ENCODE assay signal across 24 mouse cellular contexts in genomic region chr3:136814916-136815315, GRCm38 (mm10).
DNase-seq lines count a peak whose midpoint lies in the region; ATAC-seq and TF ChIP-seq lines count a peak whose summit lies in the region.
"Had no signal": no experiment of that assay in that cellular context is flagged by ENCODE, and none has a peak within 500 bp of the region (broad histone marks: within the 10 kb centered on the region; RNA-seq: fewer than 3 reads in every experiment).

No protein-coding gene starts in this region.

- no peaks in the 10 kb centered on the region for H3K27me3 ChIP-seq in liver, postnatal 0 days (ENCODE audit: insufficient read depth, low read length)
- H3K27me3 ChIP-seq in liver, embryonic 12.5 days (replicated peaks), result no peaks in the 10 kb centered on the region
- H3K27me3 ChIP-seq: embryonic facial prominence, embryonic 12.5 days; forebrain, embryonic 12.5 days; forebrain, embryonic 15.5 days; hindbrain, embryonic 12.5 days; hindbrain, embryonic 15.5 days had no signal

- no peak overlapping the region for H3K9ac ChIP-seq in liver, postnatal 0 days (replicated peaks)
- H3K9ac ChIP-seq in liver, embryonic 12.5 days, result no peak overlapping the region
- H3K9ac ChIP-seq: embryonic facial prominence, embryonic 12.5 days; forebrain, embryonic 12.5 days; forebrain, embryonic 15.5 days; hindbrain, embryonic 12.5 days; hindbrain, embryonic 15.5 days had no signal

- H3K9me3 ChIP-seq in liver, postnatal 0 days (ENCODE audit: low read length), result no peaks in the 10 kb centered on the region
- no peaks in the 10 kb centered on the region for H3K9me3 ChIP-seq in liver, embryonic 12.5 days (replicated peaks)
- H3K9me3 ChIP-seq: embryonic facial prominence, embryonic 12.5 days; forebrain, embryonic 12.5 days; forebrain, embryonic 15.5 days; hindbrain, embryonic 12.5 days; hindbrain, embryonic 15.5 days had no signal

- TF ChIP-seq EP300 in liver, postnatal 0 days (IDR thresholded peaks at IDR 0.05; ENCODE audit: low read depth), result no peak

- WGBS in liver, postnatal 0 days (ENCODE audit: insufficient replicate concordance), result 74% methylated on average over 4 of the region's 4 CpGs
- WGBS in liver, embryonic 12.5 days (ENCODE audit: insufficient replicate concordance), result 82% methylated on average over 4 of the region's 4 CpGs

- H3K4me3 ChIP-seq in liver, postnatal 0 days (ENCODE audit: low read depth, low read length), result no peak overlapping the region
- no peak overlapping the region for H3K4me3 ChIP-seq in liver, embryonic 12.5 days
- H3K4me3 ChIP-seq: embryonic facial prominence, embryonic 12.5 days; erythroblast, embryonic 14.5 days; forebrain, embryonic 12.5 days; forebrain, embryonic 15.5 days; heart, adult 2 months; hindbrain, embryonic 12.5 days; hindbrain, embryonic 15.5 days had no signal

- TF ChIP-seq CTCF in liver, postnatal 0 days (IDR thresholded peaks at IDR 0.05; ENCODE audit: low read depth), result no peak

- no peak overlapping the region for H3K27ac ChIP-seq in liver, postnatal 0 days (ENCODE audit: low read depth)
- H3K27ac ChIP-seq in liver, embryonic 12.5 days, result no peak overlapping the region
- H3K27ac ChIP-seq: embryonic facial prominence, embryonic 12.5 days; forebrain, embryonic 12.5 days; forebrain, embryonic 15.5 days; heart, adult 2 months; hindbrain, embryonic 12.5 days; hindbrain, embryonic 15.5 days had no signal

- peak; percentile 47; the same call in 1 of the 2 replicates for ATAC-seq in liver, postnatal 0 days
- ATAC-seq in liver, embryonic 12.5 days, result no peak
- ATAC-seq: CD4-positive, CD25-positive, alpha-beta regulatory T cell, adult 4 months; forebrain, embryonic 15.5 days had no signal

- peaks cover 4% of the 10 kb centered on the region for H3K4me1 ChIP-seq in liver, postnatal 0 days (ENCODE audit: insufficient read depth)
- H3K4me1 ChIP-seq in liver, embryonic 12.5 days, result 0 out of 2 replicates have a peak, but pooled peaks cover 3% of the 10 kb centered on the region
- H3K4me1 ChIP-seq: embryonic facial prominence, embryonic 12.5 days; forebrain, embryonic 12.5 days; forebrain, embryonic 15.5 days; hindbrain, embryonic 12.5 days; hindbrain, embryonic 15.5 days had no signal

- DNase-seq in kidney, adult 9 months, result peak; percentile 22
- no peak for DNase-seq in kidney, postnatal 14 days
- no peak for DNase-seq in liver, postnatal 0 days
- peak; percentile 42 for DNase-seq in adipocyte (ENCODE audit: low spot score)
- peak; percentile 31 for DNase-seq in skeletal muscle tissue, adult 2 months (ENCODE audit: low read depth, low spot score)
- no peak for DNase-seq in left cerebral cortex, postnatal 10 days (ENCODE audit: extremely low spot score in 1 of 2, low spot score in 2 of 2)
- no peak for DNase-seq in heart, adult 9 months (ENCODE audit: low spot score in 2 of 2)
- DNase-seq: adrenal gland, adult 2 months; adrenal gland, postnatal 14 days; cerebellum, adult 18-20 months; cerebellum, adult 9-10 months; cerebellum, postnatal 14 days; gastrocnemius, postnatal 10 days; gastrocnemius, postnatal 36 days; heart, adult 2 months had no signal

- H3K36me3 ChIP-seq in liver, postnatal 0 days (replicated peaks; ENCODE audit: insufficient read depth, low read length), result no peaks in the 10 kb centered on the region
- no peaks in the 10 kb centered on the region for H3K36me3 ChIP-seq in liver, embryonic 12.5 days
- H3K36me3 ChIP-seq: embryonic facial prominence, embryonic 12.5 days; forebrain, embryonic 12.5 days; forebrain, embryonic 15.5 days; hindbrain, embryonic 12.5 days; hindbrain, embryonic 15.5 days had no signal

- no peak overlapping the region for H3K4me2 ChIP-seq in liver, postnatal 0 days (ENCODE audit: low read depth, low read length)
- H3K4me2 ChIP-seq in liver, embryonic 12.5 days, result no peak overlapping the region
- H3K4me2 ChIP-seq: embryonic facial prominence, embryonic 12.5 days; forebrain, embryonic 12.5 days; forebrain, embryonic 15.5 days; heart, embryonic 11.5 days; hindbrain, embryonic 12.5 days; hindbrain, embryonic 15.5 days had no signal

- intact Hi-C loops in left cerebral cortex, postnatal 10 days (cut with DNase I), result no loop called here

Comparison
In these comparisons a context has a peak if more than half of its experiments do, and no peak if none do; other contexts are left out.
1. DNase-seq: peak in kidney, adult 9 months (single experiment), adipocyte (single experiment) and skeletal muscle tissue, adult 2 months (single experiment); none in kidney, postnatal 14 days (single experiment), liver, postnatal 0 days (single experiment), left cerebral cortex, postnatal 10 days (0 of 2) and heart, adult 9 months (0 of 2).